Mouse (Mus musculus): Measurements from ENCODE around the gene Cbx8. TPM values are rescaled to one million over a fixed set of nuclear protein-coding genes. Genes with fewer than 3 reads are reported as not detected.

Gene Cbx8
- polyA plus RNA-seq, 1 experiment from 2014 or later, result 9.3 TPM

DNA sequence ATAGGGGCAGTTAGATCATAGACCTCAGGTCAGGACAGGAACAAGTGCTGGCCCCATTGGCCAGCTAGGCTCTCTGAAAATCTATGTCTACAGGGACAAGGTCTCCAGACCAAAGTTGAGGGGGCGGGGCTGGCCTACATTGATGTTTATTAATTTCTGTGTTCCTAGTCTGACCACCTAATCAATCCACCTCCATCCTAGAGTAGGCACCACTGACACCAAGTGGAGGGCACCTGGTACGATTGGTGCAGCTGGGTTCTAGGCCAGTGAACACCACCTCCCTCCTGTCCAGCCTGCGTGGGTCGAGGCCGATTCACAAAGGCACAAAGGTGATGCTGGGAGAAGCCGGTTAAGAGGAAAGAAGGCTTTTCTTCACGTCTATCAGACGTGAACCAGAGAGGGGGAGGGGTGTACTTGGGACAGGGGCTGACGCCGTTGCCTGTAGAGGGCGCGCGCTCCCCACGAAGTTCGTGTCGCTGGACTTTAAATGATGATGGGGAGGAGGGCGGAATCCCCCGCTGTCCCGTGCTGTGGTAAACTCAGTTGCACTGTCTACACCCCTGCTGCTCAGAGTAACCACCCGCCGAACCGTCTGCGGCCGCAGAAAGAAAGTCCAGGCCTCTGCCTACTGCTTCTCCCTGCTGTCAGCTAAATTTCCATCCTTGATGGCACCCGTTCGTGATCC lies 6.8 kb downstream of the Cbx8 start:
- under 1% methylated on average over 26 of the region's 26 CpGs for WGBS
- H3K9ac ChIP-seq (ENCODE audit: low read depth, low read length), result no peak overlapping the region
- no peak overlapping the region for H3K4me3 ChIP-seq (ENCODE audit: low read depth, low read length)
- peaks cover 42% of the 10 kb centered on the region for H3K27me3 ChIP-seq (ENCODE audit: control insufficient read depth, insufficient read depth, low read length)
- ATAC-seq (ENCODE audit: low FRiP score), result peak; percentile 43; the same call in 1 of the 2 replicates
- H3K4me2 ChIP-seq (replicated peaks; ENCODE audit: low read depth, low read length), result peak overlapping the region; percentile 35
- H3K27ac ChIP-seq (ENCODE audit: low read depth, low read length), result no peak overlapping the region
- H3K9me3 ChIP-seq (ENCODE audit: control insufficient read depth, low read length), result no peaks in the 10 kb centered on the region
- H3K4me1 ChIP-seq (replicated peaks; ENCODE audit: control insufficient read depth, insufficient read depth, low read length), result peaks cover 24% of the 10 kb centered on the region
- 0 out of 2 replicates have a peak, but pooled peaks cover 6% of the 10 kb centered on the region for H3K36me3 ChIP-seq (ENCODE audit: control insufficient read depth, insufficient read depth, low read length)
- DNase-seq (ENCODE audit: low spot score), result peak; percentile 91

DNA sequence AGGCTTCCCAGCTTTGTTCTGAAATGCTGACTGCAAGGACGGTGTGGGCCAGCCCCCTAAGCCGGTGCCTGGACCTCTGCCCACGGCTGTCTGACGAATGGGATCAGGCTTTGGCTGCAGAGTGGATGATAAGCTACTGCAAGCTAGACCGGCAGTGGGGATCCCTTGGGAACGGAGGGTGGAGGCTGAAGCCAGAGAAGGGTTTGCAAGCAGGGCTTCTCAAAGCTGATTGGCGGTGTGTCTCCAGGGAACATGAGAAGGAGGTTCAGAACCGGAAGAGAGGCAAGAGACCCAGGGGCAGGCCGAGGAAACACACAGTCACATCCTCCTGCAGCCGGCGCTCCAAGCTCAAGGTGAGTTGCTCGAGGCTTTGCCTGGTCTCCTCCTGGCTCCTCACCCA lies 14.6 kb downstream of the Cbx8 start:
- no peak overlapping the region for H3K27ac ChIP-seq (ENCODE audit: low read depth, low read length)
- WGBS, result 66% methylated on average over 12 of the region's 12 CpGs
- no peaks in the 10 kb centered on the region for H3K9me3 ChIP-seq (ENCODE audit: control insufficient read depth, low read length)
- H3K27me3 ChIP-seq (ENCODE audit: control insufficient read depth, insufficient read depth, low read length), result no peaks in the 10 kb centered on the region
- no peak overlapping the region for H3K9ac ChIP-seq (ENCODE audit: low read depth, low read length)
- ATAC-seq (ENCODE audit: low FRiP score) (no peak), DNase-seq (ENCODE audit: low spot score) (peak; percentile 21)
- peaks cover 20% of the 10 kb centered on the region for H3K36me3 ChIP-seq (ENCODE audit: control insufficient read depth, insufficient read depth, low read length)
- no peak overlapping the region for H3K4me3 ChIP-seq (ENCODE audit: low read depth, low read length)
- H3K4me2 ChIP-seq (replicated peaks; ENCODE audit: low read depth, low read length), result no peak overlapping the region
- H3K4me1 ChIP-seq (replicated peaks; ENCODE audit: control insufficient read depth, insufficient read depth, low read length), result peaks cover 18% of the 10 kb centered on the region

DNA sequence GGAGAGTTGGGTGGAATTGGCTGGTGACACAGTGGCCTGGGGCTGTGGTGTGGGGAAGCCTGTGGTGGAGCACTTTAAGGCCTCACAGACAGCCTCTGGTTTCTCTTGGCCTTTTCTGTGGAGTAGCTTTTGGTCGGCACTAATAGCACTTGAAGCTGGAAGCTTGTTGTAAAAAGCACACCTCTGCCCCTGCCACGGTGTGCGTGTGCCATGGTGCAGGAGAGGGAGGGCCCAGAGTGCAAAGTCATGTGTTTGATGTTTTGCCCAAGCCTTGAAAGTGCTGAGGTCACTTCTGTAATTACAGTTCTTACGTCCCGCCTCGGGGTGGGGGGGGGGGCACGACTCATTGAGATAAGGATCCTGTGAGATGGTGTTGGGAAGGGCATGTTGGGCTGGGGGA lies 16.5 kb downstream of the Cbx8 start:
- Histone ChIP-seq H3K4me2 (replicated peaks; ENCODE audit: low read depth, low read length) (peak overlapping the region; percentile 92), H3K36me3 (ENCODE audit: control insufficient read depth, insufficient read depth, low read length) (peaks cover 14% of the 10 kb centered on the region), H3K27me3 (ENCODE audit: control insufficient read depth, insufficient read depth, low read length) (no peaks in the 10 kb centered on the region; the same call in 1 of the 2 replicates), H3K9ac (ENCODE audit: low read depth, low read length) (peak overlapping the region; percentile 99), H3K4me3 (ENCODE audit: low read depth, low read length) (peak overlapping the region; percentile 97), H3K9me3 (ENCODE audit: control insufficient read depth, low read length) (no peaks in the 10 kb centered on the region), H3K4me1 (replicated peaks; ENCODE audit: control insufficient read depth, insufficient read depth, low read length) (peaks cover 18% of the 10 kb centered on the region), H3K27ac (ENCODE audit: low read depth, low read length) (peak overlapping the region; percentile 88)
- ATAC-seq (ENCODE audit: low FRiP score) (no peak), DNase-seq (ENCODE audit: low spot score) (no peak)
- 16% methylated on average over 7 of the region's 7 CpGs for WGBS

DNA sequence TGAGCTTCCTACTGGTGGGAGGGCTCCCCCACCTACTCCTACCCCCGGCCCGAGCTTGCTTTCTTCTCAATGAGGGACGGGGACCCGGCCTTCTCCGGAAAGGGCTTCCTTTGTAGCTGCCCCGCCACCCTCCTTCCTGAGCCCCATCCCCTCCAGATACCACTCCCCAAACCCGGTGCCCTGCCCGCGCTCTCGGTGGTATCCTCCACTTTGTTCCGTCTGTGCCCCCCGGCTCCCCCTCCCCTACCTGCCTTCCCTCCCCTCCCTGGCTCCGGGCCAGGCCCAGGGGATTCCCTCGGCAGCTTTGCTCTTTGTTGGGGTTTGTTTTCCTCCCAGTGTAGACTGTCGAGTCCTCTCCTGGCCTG lies 17.2 kb downstream of the Cbx8 start:
- peak; percentile 78 for DNase-seq (ENCODE audit: low spot score)
- WGBS, result 0% methylated on average over 15 of the region's 15 CpGs
- peak overlapping the region; percentile 88 for H3K27ac ChIP-seq (ENCODE audit: low read depth, low read length)
- no peak; the same call in none of the 2 replicates for ATAC-seq (ENCODE audit: low FRiP score)
- H3K36me3 ChIP-seq (ENCODE audit: control insufficient read depth, insufficient read depth, low read length), result peaks cover 14% of the 10 kb centered on the region
- H3K27me3 ChIP-seq (ENCODE audit: control insufficient read depth, insufficient read depth, low read length), result no peaks in the 10 kb centered on the region; the same call in 1 of the 2 replicates
- H3K9me3 ChIP-seq (ENCODE audit: control insufficient read depth, low read length), result no peaks in the 10 kb centered on the region
- H3K9ac ChIP-seq (ENCODE audit: low read depth, low read length), result peak overlapping the region; percentile 99
- H3K4me3 ChIP-seq (ENCODE audit: low read depth, low read length), result peak overlapping the region; percentile 97
- peak overlapping the region; percentile 92 for H3K4me2 ChIP-seq (replicated peaks; ENCODE audit: low read depth, low read length)
- H3K4me1 ChIP-seq (replicated peaks; ENCODE audit: control insufficient read depth, insufficient read depth, low read length), result peaks cover 18% of the 10 kb centered on the region

DNA sequence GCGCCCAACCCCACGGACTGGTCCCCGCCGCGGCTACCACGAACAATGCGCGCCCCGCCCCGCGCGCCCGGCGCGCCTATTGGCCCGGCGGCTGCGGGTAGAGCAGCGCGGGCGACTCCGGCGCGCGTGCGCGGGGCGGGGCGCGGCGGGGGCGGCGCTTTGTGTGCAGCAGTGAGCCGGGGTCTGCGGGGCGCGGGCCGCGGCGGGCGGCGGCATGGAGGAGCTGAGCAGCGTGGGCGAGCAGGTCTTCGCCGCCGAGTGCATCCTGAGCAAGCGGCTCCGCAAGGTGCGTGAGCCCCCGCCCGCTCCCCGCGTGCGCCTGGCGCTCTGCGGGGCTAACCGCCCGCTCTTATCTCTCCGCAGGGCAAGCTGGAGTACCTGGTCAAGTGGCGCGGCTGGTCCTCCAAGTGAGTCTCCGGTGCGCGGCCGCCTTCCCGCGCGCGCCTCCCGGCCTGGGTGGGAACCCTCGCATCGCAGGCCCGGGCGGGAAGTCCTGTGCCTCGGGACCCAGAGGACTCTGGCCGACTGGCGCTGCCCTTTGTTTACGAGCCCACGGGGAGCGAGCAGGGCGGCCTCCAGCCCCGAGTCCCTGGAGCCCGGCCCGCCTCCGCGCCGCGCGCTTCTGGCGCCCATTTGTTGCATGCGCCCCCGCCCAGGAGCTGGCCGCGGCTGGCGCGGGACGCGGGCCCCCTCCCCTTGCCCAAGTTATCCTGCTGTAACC lies 17.7 kb downstream of the Cbx8 start, which contains the start of gene Cbx2:
Cbx2 (plus strand) TSS at position 68 of the 721 bp plus-strand sequence.
- Histone ChIP-seq H3K4me3 (ENCODE audit: low read depth, low read length) (peak within 1 kb of the TSS; percentile 97), H3K4me2 (replicated peaks; ENCODE audit: low read depth, low read length) (peak within 1 kb of the TSS; percentile 92), H3K9me3 (ENCODE audit: control insufficient read depth, low read length) (no peaks in the 10 kb centered on the region), H3K4me1 (replicated peaks; ENCODE audit: control insufficient read depth, insufficient read depth, low read length) (peaks cover 18% of the 10 kb centered on the region), H3K9ac (ENCODE audit: low read depth, low read length) (peak within 1 kb of the TSS; percentile 99), H3K36me3 (ENCODE audit: control insufficient read depth, insufficient read depth, low read length) (peaks cover 12% of the 10 kb centered on the region), H3K27me3 (ENCODE audit: control insufficient read depth, insufficient read depth, low read length) (no peaks in the 10 kb centered on the region; the same call in 1 of the 2 replicates), H3K27ac (ENCODE audit: low read depth, low read length) (peak within 1 kb of the TSS; percentile 88)
- WGBS, result 0% methylated on average over 45 of the region's 99 CpGs
- DNase-seq (ENCODE audit: low spot score), result peak; percentile 96
- peak; percentile 94 for ATAC-seq (ENCODE audit: low FRiP score)

DNA sequence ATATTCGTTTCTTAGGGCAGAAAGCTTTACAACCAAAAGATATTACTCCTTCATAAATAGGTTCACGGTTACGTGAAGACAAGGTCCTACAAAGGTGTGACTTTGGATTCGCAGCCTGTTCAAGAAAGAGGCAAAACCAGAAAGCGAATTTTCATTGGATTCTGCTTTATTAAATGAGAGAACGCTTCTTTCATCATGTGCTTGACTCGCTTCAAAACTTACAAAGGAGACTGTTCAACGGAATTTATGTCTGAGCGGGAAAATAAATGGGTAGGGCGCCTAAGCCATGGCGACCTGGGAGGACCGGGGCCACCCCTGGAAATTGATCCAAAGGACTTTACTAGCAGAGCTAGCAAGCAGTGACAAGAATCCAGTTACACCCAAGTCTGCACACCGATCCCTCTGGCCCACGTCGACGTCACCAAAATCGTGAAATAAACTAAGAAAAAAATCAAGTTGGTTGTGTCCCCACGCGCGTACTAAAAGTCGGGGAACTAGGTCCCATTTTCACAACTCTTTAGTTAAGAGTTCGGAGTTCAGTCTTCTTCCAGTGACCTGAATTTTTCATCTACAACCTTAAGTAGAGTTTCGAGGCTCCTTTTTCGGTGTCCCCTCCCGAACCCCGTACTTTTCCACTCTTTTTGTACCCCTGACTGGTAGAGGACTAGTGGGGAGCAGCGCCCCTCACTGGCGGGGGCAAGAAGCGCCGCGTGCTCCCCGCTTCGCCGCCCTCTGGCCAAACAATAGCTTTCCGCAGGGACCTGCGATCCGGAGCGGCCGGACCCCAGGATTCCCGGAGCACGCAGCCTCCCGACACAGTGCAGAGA lies 18.5 kb downstream of the Cbx8 start:
- DNase-seq (ENCODE audit: low spot score) (peak; percentile 47), ATAC-seq (ENCODE audit: low FRiP score) (no peak)
- Histone ChIP-seq H3K4me1 (replicated peaks; ENCODE audit: control insufficient read depth, insufficient read depth, low read length) (peaks cover 18% of the 10 kb centered on the region), H3K4me3 (ENCODE audit: low read depth, low read length) (peak overlapping the region; percentile 97), H3K9ac (ENCODE audit: low read depth, low read length) (peak overlapping the region; percentile 99), H3K36me3 (ENCODE audit: control insufficient read depth, insufficient read depth, low read length) (peaks cover 8% of the 10 kb centered on the region), H3K4me2 (replicated peaks; ENCODE audit: low read depth, low read length) (peak overlapping the region; percentile 92), H3K9me3 (ENCODE audit: control insufficient read depth, low read length) (no peaks in the 10 kb centered on the region), H3K27ac (ENCODE audit: low read depth, low read length) (peak overlapping the region; percentile 88), H3K27me3 (ENCODE audit: control insufficient read depth, insufficient read depth, low read length) (no peaks in the 10 kb centered on the region; the same call in 1 of the 2 replicates)
- WGBS, result 6% methylated on average over 42 of the region's 42 CpGs

DNA sequence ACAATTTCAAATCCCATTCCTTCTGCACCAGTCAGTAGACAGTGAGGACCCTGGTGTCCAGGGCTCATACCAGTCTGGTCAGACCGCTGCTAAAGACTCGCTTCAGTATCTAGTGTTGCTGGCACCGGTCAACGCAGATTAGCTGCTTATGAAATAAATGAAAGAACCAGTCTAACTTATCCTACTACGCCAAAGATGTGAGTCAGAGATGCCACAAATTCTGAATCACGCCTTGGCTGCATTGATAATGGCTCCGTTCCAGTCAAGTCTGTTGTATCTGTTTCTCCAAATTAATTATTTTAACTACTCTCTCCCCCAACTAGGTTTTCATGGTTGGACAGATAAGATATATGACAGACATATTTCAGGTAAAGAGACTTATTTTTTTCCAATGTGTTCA lies 19.6 kb downstream of the Cbx8 start:
- DNase-seq (ENCODE audit: low spot score) (no peak), ATAC-seq (ENCODE audit: low FRiP score) (no peak)
- WGBS, result 97% methylated on average over 7 of the region's 7 CpGs
- Histone ChIP-seq H3K27ac (ENCODE audit: low read depth, low read length) (no peak overlapping the region), H3K9me3 (ENCODE audit: control insufficient read depth, low read length) (no peaks in the 10 kb centered on the region), H3K4me1 (replicated peaks; ENCODE audit: control insufficient read depth, insufficient read depth, low read length) (peaks cover 16% of the 10 kb centered on the region), H3K36me3 (ENCODE audit: control insufficient read depth, insufficient read depth, low read length) (no peaks in the 10 kb centered on the region), H3K27me3 (ENCODE audit: control insufficient read depth, insufficient read depth, low read length) (no peaks in the 10 kb centered on the region; the same call in 1 of the 2 replicates), H3K4me3 (ENCODE audit: low read depth, low read length) (no peak overlapping the region), H3K9ac (ENCODE audit: low read depth, low read length) (no peak overlapping the region), H3K4me2 (replicated peaks; ENCODE audit: low read depth, low read length) (no peak overlapping the region)

DNA sequence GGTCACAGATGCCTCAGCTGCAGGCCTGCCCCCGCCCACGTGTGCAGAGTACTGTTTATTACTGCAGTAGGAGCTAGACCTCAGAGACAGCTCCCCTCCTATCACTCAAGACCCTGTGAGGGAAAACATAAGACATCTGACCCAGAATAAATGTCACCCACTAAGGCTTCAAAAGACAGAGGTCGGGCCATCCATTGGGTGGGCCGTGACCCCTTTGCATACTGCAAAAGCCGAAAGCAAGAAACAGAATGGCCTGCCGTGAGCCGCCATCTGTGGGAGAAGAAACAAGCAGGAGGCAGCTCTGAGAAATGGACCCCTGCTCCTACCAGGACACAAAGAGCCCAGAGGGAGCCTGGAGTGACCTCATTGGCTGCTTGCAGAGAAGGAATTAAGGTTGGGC lies 23.3 kb downstream of the Cbx8 start:
- Histone ChIP-seq H3K27me3 (ENCODE audit: control insufficient read depth, insufficient read depth, low read length) (no peaks in the 10 kb centered on the region; the same call in 1 of the 2 replicates), H3K4me1 (replicated peaks; ENCODE audit: control insufficient read depth, insufficient read depth, low read length) (no peaks in the 10 kb centered on the region), H3K9ac (ENCODE audit: low read depth, low read length) (no peak overlapping the region), H3K27ac (ENCODE audit: low read depth, low read length) (no peak overlapping the region), H3K4me2 (replicated peaks; ENCODE audit: low read depth, low read length) (no peak overlapping the region), H3K9me3 (ENCODE audit: control insufficient read depth, low read length) (no peaks in the 10 kb centered on the region), H3K4me3 (ENCODE audit: low read depth, low read length) (no peak overlapping the region), H3K36me3 (ENCODE audit: control insufficient read depth, insufficient read depth, low read length) (no peaks in the 10 kb centered on the region)
- no peak for DNase-seq (ENCODE audit: low spot score)
- no peak for ATAC-seq (ENCODE audit: low FRiP score)
- 30% methylated on average over 7 of the region's 7 CpGs for WGBS

Data from hindbrain, embryonic 11.5 days (tissue).